Mouse (Mus musculus) hematopoietic stem cell, adult 5-6 weeks (primary cell): ENCODE data around the gene Fabp7. TPM values are rescaled to one million over a fixed set of nuclear protein-coding genes. Genes with fewer than 3 reads are reported as not detected.

Source experiments
- ATAC-seq, 2 experiments: fragments of 125-278 bp in 1 of 2; replicated peaks in 1 of 2; 2 replicates each; pipeline ENCODE4 v1.8.0; 2016 to 2017; ENCODE audit warnings: inconsistent platforms in 2 of 2, mild to moderate bottlenecking in 2 of 2, moderate number of reproducible peaks in 2 of 2, low read depth in 1 of 2, moderate TSS enrichment in 1 of 2; ENCODE audit not compliant: low FRiP score in 2 of 2, poor library complexity in 2 of 2, severe bottlenecking in 2 of 2, insufficient read depth in 1 of 2, low TSS enrichment in 1 of 2
- total RNA-seq: library from RNA; stranded (forward); fragments of 172-1452, 232-1000 nt; gene quantifications from 2 replicates; pipeline ENCODE4 v1.2.3, GENCODE M21; 2017

Gene Fabp7
- total RNA-seq, 1 experiment from 2014 or later, result not detected

- ATAC-seq, result peak; percentile 54 to 71
Observed at GRCm38 (mm10) chr10:57794491-57795461, 10.1 kb downstream of the Fabp7 start.

GRCm38 (mm10) chr10:57795542-57795941 lies 10.9 kb downstream of the Fabp7 start:
- ATAC-seq, result 0 out of 4 replicates have a peak, but pooled peaks of 1 of the 2 experiments have one; percentile 2

- peak; percentile 62 to 70 for ATAC-seq
Observed at GRCm38 (mm10) chr10:57796057-57796456, 11.4 kb downstream of the Fabp7 start.

GRCm38 (mm10) chr10:57799486-57799885 lies 14.8 kb downstream of the Fabp7 start:
- ATAC-seq, result peak in 1 of 2 experiments; percentile 43; a peak in 1 of 4 replicates

GRCm38 (mm10) chr10:57807754-57808153 lies 23.1 kb downstream of the Fabp7 start:
- no peak for ATAC-seq

- ATAC-seq, result no peak
Observed at GRCm38 (mm10) chr10:57812161-57812856, 27.6 kb downstream of the Fabp7 start.

GRCm38 (mm10) chr10:57814295-57814694 lies 29.6 kb downstream of the Fabp7 start:
- no peak for ATAC-seq

GRCm38 (mm10) chr10:57815869-57816268 lies 31.2 kb downstream of the Fabp7 start:
- ATAC-seq, result no peak

GRCm38 (mm10) chr10:57819209-57819608 lies 34.5 kb downstream of the Fabp7 start:
- no peak for ATAC-seq

GRCm38 (mm10) chr10:57822473-57822872 lies 37.8 kb downstream of the Fabp7 start:
- no peak for ATAC-seq

GRCm38 (mm10) chr10:57828649-57829048 lies 44.0 kb downstream of the Fabp7 start:
- no peak for ATAC-seq

GRCm38 (mm10) chr10:57829621-57830020 lies 44.9 kb downstream of the Fabp7 start:
- ATAC-seq, result no peak

- ATAC-seq, result peak; percentile 89 to 95
Observed at GRCm38 (mm10) chr10:57835094-57835493, 50.4 kb downstream of the Fabp7 start.

GRCm38 (mm10) chr10:57835982-57836381 lies 51.3 kb downstream of the Fabp7 start:
- ATAC-seq, result peak; percentile 32 to 73; a peak in 3 of 4 replicates

Other genes with a start within 250 kb of the Fabp7 start
- 6.1 and 8.4 TPM in 2 replicates for gene Pkib, start 152.9 kb upstream of the Fabp7 start, total RNA-seq
- gene Smpdl3a, start 9.5 kb downstream of the Fabp7 start, total RNA-seq, result 38.4 and 49.7 TPM in 2 replicates